Mouse (Mus musculus) cerebellum, postnatal 4 days (tissue): Measurements from ENCODE around the gene Rps10.

Experiments
- DNase-seq, 2 experiments: peaks; one replicate each; pipeline ENCODE4 v3.0.0; 2022; ENCODE audit warnings: low spot score in 2 of 2, mixed read lengths in 1 of 2

Gene Rps10

DNA sequence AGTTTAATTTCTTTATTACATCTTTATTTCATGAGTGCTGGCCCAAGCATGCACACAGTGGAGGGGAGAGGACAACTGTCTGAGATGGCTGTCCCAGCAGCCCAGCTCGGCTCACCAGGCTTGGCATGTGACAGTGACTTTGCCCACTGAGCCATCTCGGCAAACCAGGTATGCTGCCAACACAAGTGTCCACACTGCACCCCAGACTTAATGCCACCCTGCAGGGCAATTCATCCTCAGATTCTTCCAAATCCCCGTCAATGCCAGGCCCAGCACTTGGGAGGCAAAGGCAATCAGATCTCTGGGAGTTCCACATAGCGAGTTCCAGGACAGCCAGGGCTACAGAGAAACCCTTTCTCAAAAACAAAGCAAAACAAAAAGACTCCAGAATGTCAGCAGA lies 23.5 kb downstream of the Rps10 start:
- no peak for DNase-seq

DNA sequence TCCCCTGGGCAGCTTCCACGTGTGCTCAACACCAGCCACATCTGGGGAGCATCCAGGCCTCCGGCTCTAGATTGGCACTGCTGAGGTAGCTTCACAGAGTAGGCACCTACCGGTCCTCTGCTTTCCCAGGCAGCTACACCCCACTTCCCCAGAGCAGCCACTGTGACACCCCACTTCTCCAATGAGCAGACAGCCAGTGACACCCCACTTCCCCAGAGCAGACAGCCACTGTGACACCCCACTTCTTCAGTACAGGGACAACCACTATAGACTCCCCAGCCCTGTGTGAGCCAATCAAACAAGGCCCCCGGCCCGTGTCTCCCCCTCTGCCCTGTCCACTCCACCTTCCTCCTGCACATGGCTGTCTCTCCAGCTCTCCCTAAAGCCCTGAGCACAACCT lies 24.5 kb downstream of the Rps10 start:
- no peak for DNase-seq

DNA sequence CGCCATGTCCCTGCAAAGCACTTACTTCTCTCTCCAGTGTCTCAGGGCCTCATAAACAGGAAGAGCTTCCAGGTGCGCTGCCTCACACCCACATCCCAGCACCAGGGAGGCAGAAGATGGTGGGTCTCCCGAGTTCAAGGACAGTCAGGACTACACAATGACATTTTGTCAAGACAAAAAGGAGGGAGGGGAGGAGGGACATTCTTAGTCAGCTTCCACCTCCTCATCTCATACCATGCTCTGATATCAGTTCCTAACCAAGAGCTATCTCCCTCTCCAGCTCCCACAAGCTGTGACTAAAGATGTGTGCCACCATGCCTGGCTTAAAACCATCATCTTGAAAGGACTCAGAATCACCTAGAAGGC lies 25.0 kb downstream of the Rps10 start:
- no peak for DNase-seq

DNA sequence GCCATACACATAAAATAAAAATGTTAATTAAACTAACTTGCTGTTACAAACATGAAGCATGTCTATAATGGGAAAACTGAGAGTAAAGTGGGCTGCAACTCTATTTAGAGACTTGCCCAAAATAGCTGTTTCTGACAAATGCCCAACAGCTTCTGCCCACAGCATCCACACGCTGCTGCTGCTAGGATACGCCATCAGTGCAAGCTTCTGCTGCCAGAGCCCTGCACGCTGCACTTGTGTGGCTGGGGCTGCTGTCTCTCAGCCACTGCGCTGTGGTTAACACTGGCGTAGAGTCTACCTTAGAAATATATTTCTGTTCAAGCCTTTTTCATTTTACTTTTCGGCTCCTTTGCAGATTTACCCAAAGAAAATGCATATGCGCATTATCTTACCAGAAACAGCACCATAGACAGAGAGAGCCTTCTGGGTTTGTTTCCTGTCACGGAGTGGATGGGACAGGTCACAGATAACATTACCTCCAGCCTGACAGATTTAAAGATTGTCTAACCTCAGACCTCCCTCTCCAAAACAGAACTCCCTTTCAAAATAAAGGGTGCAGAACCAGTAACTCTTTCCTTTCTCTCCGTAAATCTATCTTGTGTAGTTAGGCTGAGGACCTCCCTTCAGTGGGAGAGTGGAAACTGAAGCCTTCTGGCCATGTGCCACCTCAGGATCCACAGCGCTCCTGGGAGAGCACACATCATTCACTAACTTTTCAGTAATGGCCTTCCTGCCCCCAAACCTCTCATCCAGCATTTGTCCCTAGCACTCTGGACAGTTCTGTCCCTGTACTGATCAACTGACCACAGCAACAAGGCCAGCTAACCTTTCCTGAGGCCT lies 25.6 kb downstream of the Rps10 start:
- no peak for DNase-seq

DNA sequence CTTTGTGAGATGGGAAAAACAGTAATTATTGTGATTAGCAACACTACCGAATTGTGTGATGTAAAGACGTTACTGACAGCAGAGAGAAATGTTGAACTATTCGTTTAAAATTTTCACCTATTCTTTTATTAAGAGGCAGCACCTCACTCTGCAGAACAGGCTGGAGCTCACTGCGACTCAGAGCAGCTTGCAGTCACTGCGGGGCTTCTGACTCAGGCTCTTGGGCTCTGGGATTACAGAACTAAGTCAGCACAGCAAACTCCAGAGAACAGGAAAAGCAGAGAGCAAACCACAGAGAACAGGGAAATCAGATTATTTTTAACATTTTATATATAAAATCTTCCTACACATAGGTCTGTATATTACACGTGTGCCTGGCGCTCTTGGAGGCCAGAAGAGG lies 26.9 kb downstream of the Rps10 start:
- DNase-seq, result no peak

DNA sequence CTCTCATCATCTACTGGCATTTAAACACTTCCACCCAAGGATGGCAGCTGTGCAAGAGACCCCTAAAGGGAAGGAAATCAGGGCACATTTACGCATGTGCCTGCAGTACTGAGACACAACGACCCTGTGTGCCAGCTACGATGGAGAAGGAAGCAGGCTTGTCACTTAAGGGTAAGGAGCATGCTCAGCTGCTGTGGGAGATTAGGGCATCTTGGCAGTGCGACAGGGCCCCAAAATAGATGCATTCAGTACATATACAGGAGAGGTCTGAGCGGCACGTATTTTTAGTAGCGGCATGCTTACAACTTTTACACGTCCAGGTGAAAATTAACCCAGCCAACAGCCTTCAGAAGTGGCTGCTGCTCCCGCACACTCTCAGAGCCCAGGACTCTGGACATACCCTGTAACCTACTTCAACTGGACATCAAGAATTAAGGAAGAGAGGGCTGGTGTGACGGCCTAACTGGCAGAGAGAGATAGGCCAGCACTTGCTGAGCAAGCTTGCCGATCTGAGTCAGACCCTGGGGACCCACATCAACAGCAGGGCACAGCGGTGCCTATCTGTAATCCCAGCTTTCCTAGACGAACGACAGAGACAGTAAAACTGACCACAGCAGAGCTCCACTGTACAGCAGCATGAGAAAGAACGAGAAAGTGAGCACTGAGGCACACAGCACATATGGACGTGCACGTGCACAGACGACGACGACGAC lies 32.8 kb downstream of the Rps10 start:
- no peak for DNase-seq

DNA sequence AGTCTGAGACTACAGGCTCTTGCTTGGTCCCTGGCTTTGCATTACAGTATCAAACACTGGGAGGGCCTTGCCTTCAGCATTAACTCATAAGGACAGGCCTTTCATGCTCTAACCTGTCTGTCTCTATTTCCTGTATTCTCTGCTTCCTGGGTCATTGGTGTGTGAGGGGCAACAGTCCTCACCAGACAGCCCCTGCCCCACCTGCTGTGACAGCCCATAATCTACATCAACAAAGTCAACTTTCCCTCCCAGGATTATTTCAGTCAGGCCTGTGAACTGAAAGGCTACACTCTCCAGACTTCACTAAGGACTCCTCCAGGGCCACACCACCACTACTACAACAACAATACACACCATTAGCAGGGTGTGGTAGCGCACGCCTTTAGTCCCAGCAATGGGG lies 33.4 kb downstream of the Rps10 start:
- no peak for DNase-seq

DNA sequence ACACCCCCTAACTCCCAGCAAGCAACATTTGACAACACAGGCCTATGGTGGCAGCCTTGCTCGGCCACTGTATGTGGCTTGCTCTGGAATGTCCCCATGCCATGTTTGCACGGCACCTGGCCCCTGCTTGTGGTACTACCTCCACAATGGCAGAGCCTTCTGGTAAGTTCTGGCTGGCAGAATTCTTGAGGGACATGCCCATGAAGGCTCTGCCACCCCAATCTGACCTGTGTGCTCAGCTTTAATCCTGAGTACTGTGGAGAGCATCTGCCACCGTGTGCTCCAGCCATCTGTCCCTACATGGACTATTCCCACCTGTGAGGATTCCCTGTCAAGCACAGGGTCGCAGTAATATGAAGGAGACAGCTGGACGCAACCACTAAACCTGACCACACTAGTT lies 35.6 kb downstream of the Rps10 start:
- no peak for DNase-seq

DNA sequence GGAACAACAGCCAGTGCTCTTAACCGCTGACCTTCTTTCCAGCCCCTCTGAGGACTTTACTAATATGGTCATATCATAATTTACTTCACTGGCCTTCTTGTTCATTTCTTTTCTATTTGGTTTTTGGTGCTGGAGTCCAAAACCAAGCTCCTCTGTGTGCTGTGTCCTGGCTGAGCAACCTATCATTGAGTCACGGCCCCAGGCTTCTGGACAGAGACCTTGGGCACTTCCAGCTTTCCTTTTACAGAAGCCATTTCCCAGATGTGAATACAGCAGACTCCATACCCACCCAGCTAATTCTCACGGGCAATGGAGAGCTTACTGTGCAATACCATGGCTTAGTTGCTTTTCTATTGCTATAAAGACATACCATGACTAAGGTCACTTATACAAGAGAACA lies 36.2 kb downstream of the Rps10 start:
- DNase-seq, result no peak

DNA sequence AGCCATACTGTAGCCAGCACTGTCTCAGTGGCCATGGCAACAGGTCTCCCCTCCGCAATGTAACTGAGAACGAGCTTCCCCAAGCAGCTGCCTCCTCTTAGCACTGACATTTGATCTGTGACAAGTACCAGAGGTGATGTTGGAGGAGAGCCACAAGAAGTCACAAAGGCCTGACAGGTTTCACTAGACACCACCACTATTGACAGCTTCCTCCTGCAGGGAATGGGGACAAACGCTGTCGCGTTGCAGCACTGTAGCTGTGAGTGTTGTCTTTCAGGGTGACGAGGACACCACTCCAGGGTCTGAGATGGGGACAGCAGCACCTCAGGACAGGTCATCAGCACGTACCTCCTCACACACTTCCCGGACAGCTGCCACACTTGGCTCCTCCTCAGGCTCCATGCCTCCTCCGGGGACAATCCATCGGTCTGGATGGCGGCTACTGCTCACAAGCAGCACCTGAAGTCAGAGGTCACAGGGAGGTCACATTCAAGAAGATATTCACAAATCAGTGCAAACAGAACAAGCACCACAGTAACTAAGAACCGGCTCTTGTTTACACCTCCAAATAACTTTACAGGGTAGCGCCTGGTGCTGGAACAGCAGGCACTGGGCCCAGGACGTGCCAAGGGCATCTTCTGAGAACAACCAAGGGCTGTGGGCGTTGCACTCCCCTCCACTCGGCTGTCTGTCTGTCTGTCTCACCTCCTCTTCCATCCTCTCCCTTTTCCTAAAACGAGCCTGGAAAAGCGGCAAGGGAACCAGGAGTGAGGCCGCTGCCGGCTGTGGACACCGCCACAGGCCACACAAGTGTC lies 39.9 kb downstream of the Rps10 start:
- no peak for DNase-seq

DNA sequence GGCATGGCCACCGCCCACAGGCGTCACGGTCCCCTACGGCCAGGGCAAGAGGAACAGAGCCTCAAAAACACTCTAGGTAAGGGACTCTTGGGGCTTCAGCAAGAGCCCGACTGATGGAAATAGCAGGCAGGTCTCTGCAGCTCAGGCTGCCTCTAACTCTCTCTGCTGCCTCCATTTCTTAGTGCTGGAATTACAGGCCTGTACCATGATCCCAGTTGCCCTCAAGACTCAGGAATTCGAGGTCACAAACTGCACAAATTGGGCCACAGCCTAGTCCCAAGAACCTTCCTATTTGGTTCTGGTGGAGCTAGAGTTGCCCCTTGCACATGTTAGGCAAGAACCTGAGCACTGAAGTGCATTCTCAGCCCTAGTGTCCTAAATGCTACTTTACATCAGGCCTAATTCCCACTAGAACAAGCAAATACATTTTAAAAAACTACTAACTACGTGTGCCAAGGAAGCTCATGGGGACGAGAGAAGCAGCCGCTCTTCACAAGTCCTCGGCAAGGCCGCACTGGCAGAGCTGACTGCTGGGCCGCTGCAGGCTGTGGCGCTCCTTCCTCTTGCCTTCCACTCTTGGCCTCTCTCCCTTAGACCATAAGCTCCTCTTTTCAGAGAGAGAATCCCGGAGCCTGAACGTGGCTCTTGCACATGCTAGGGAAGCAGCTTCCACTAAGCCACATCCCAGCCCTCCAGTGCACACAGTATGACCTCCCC lies 40.7 kb downstream of the Rps10 start:
- DNase-seq, result no peak

DNA sequence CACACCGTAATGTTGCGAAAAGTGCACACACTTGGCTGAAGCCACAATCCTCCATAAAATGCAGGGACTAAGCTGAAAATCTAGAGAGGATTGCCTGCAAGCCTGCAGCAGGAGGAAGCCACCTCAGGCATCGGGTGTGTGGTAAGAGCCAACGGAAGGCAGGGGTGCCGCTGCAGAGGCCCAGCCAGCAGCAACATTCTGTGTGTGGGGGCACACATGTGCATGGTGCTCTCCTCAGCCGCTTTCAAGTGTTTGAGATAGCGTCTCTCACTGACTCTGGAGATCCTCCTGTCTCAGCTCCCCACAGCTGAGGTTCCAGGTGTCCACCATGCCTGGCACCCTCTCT lies 43.9 kb downstream of the Rps10 start:
- DNase-seq, result no peak

DNA sequence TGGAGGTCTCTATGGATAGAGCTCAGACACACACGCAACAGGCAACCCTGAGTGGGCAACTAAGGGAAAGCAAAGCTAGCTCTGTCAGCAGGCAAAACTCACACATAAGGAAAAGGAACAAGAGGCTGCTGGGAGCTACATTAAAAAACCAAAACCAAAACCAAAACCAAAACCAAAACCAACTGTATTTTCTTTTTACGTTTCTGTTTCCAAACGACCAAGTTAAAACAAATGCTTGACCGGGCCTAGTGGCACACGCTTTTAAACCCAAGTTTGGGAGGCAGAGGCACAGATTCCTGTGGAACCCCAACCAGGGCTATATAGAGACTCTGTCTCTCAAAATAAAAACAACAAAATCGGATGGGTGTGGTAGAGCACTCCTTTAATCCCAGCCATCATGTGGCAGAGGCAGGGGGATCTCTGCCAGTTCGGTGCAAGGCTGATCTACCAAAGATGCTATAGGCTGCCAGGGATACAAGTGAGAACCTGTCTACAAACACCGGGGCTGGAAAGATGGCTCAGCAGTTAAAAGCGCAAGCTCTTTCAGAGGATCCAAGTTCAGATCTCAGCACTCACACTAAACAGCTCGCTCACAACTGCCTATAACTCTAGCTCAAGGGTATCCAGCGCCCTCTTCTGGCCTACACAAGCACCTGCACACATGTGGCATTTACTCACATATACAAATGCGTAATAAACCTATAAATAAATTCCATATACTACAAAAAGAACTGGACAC lies 44.5 kb downstream of the Rps10 start:
- no peak for DNase-seq

DNA sequence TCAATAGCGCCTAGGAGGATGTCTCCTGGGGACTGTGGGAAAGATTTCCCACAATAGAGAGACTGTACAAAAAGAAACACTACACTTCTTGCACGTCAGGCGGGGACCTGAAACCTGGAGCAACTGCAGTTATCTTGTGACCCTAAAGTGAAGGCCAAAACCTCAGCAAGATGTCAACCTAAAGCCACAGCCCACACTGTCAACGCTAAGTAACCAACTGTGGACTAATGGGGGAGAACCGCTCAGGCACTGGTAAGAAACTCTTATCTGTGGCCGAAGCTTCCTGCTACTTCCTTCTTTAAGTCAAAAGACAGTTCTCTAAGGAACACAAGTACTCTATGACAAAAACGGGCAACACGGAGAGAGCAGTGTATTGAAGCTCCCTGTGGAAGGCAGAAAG lies 48.2 kb downstream of the Rps10 start:
- no peak for DNase-seq

DNA sequence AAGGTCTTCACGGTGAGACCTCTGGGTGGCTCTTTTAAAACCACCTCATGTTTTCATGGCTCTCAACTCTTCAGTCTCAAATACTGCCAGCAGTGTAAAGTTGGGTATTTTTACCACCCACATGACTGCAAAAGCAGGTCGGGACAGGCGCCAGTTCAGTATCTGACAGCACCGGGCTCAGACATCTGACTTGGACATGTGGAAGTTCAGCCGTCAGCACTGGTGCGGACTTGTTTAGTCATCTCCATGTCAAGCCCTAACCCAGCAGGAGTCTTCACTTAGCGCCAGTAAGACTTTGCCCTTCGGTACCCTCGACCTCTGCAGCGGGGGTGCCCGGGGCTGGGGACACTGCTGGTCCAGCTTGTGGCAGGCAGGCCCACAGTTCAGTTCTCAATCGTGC lies 49.2 kb downstream of the Rps10 start:
- DNase-seq, result no peak

DNA sequence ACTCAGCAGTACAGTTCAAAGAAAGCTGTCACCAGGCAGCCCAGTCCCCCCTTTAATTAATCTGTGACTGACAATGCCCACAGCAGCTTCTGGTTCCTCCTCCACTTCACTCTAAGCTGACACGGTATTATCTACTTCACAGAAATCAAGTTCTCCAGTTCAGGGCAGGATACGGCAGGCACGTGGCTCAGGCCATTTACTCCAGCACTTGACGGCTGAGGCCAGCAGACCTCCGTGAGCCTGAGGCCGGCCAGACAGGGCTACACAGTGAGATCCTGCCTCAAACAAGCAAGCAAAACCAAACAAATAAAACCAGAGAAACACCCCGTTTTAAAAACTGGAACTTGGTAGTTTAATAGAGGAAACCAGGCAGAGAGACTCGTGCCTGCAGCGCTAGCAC lies 49.8 kb downstream of the Rps10 start:
- no peak for DNase-seq

DNA sequence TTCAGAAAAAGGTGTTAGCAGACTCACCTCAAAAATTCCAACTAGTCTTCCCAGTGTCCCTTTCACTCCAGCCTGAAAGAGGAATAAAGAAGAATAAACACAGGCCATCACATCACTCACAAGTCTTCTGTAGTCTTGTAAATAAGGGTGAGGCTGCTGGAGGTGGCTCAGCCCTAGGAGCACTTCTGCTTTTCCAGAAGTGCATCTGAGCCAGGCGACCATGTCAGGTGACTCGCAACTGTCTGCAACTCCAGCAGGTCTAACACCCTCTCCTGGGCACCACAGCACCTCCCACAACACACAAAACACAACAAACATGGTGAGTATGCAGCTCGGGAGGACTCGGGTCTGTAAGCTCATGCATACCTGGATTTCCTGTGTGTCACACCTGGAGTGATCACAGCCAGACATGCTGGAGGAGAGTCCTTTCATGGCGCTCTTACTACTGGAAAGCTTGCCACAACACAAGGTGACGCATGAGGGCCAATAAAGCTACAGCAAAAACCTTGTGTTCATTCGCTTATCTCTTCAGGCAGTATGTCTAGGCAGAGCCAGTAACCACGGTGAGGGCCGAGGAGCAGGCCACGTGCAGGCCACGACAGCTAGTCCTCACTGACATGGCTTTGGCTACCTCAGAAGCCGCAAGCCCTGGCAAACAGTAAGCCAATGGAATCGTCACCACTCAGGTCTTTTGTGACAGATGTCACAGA lies 53.1 kb downstream of the Rps10 start:
- DNase-seq, result no peak
